Mouse (Mus musculus) gastrocnemius, adult 2 months (tissue): ENCODE data around the gene Cox15. TPM values are rescaled to one million over a fixed set of nuclear protein-coding genes. Genes with fewer than 3 reads are reported as not detected.

Experiments
- DNase-seq: peaks from one replicate; pipeline ENCODE4 v3.0.0; 2022
- H3K27ac ChIP-seq: fragments of 200-600 bp; 2 replicates; pipeline ENCODE4 v1.8.1; 2022; ENCODE audit warnings: mild to moderate bottlenecking
- H3K4me3 ChIP-seq: fragments of 200-600 bp; 2 replicates; pipeline ENCODE4 v1.8.1; 2022; ENCODE audit warnings: mild to moderate bottlenecking, moderate library complexity
- CTCF ChIP-seq: fragments of 200-600 bp; IDR thresholded peaks from 2 replicates; pipeline ENCODE4 v1.8.1; 2022; ENCODE audit warnings: antibody characterized with exemption, mild to moderate bottlenecking, moderate library complexity
- intact Hi-C: fragments of 180-260 bp; cut with DNase I; formaldehyde crosslinking; loops from one replicate; pipeline ENCODE4 v1.15.1; 2025
- total RNA-seq, 2 experiments: library from RNA; stranded (reverse); gene quantifications; 2 replicates each; pipeline ENCODE4 v1.2.3; 2021

The Cox15 gene
- total RNA-seq, 2 experiments from 2014 or later, result 14.9 to 17.8 TPM

- H3K4me3 ChIP-seq, result peak overlapping the region; percentile 93
- peak; percentile 85 for TF ChIP-seq CTCF
- intact Hi-C loops, result loop anchor here (1.0 to 2.0 kb wide), 2 partner anchors 65 to 223 kb away; partner anchors contain the start of gene Entpd7
Observed at GRCm38 (mm10) chr19:43753226-43753835, 531 bp upstream of the Cox15 start.

GRCm38 (mm10) chr19:43750008-43750407, 2.8 kb downstream of the Cox15 start:
- no peak overlapping the region for H3K4me3 ChIP-seq
- H3K27ac ChIP-seq, result no peak overlapping the region
- intact Hi-C loops, result no loop called here
- no peak for TF ChIP-seq CTCF
- no peak for DNase-seq

More at GRCm38 (mm10) chr19:43753226-43753835, 531 bp upstream of the Cox15 start:
- H3K27ac ChIP-seq, result peak overlapping the region; percentile 97
- DNase-seq, result peak; percentile 95

- DNase-seq, result no peak
- Histone ChIP-seq H3K4me3 (no peak overlapping the region), H3K27ac (no peak overlapping the region)
- no peak for TF ChIP-seq CTCF
- intact Hi-C loops, result no loop called here
Observed at GRCm38 (mm10) chr19:43747877-43748276, 4.9 kb downstream of the Cox15 start.

- Histone ChIP-seq H3K27ac (no peak overlapping the region), H3K4me3 (no peak overlapping the region)
- intact Hi-C loops, result no loop called here
- no peak for TF ChIP-seq CTCF
- no peak for DNase-seq
Observed at GRCm38 (mm10) chr19:43745740-43746139, 7.1 kb downstream of the Cox15 start.

- H3K27ac ChIP-seq, result no peak overlapping the region
- DNase-seq, result no peak
- no peak overlapping the region for H3K4me3 ChIP-seq
- intact Hi-C loops, result no loop called here
- TF ChIP-seq CTCF, result no peak
Observed at GRCm38 (mm10) chr19:43743401-43743800, 9.4 kb downstream of the Cox15 start.

GRCm38 (mm10) chr19:43738409-43738808, 14.4 kb downstream of the Cox15 start:
- intact Hi-C loops, result no loop called here
- H3K27ac ChIP-seq, result no peak overlapping the region
- H3K4me3 ChIP-seq, result no peak overlapping the region
- TF ChIP-seq CTCF, result no peak
- no peak for DNase-seq

- TF ChIP-seq CTCF, result no peak
- intact Hi-C loops, result no loop called here
- 0 out of 2 replicates have a peak overlapping the region, but pooled peaks have one; percentile 12 for H3K27ac ChIP-seq
- no peak overlapping the region for H3K4me3 ChIP-seq
- no peak for DNase-seq
Observed at GRCm38 (mm10) chr19:43731157-43731556, 21.6 kb downstream of the Cox15 start.

GRCm38 (mm10) chr19:43730037-43730428, 22.8 kb downstream of the Cox15 start:
- TF ChIP-seq CTCF, result no peak
- peak overlapping the region; percentile 35; the same call in 1 of the 2 replicates for H3K27ac ChIP-seq
- DNase-seq, result no peak
- H3K4me3 ChIP-seq, result peak overlapping the region; percentile 55
- intact Hi-C loops, result no loop called here

- DNase-seq, result no peak
- intact Hi-C loops, result no loop called here
- no peak for TF ChIP-seq CTCF
- Histone ChIP-seq H3K27ac (peak overlapping the region; percentile 35; the same call in 1 of the 2 replicates), H3K4me3 (peak overlapping the region; percentile 55)
Observed at GRCm38 (mm10) chr19:43729296-43730036, 23.3 kb downstream of the Cox15 start.

GRCm38 (mm10) chr19:43726510-43727146, 26.2 kb downstream of the Cox15 start:
- intact Hi-C loops, result no loop called here
- Histone ChIP-seq H3K27ac (no peak overlapping the region), H3K4me3 (no peak overlapping the region)
- no peak for DNase-seq
- no peak for TF ChIP-seq CTCF

GRCm38 (mm10) chr19:43724821-43725220, 28.0 kb downstream of the Cox15 start:
- no peak for TF ChIP-seq CTCF
- intact Hi-C loops, result no loop called here
- H3K4me3 ChIP-seq, result no peak overlapping the region
- no peak for DNase-seq
- no peak overlapping the region for H3K27ac ChIP-seq

GRCm38 (mm10) chr19:43724194-43724593, 28.6 kb downstream of the Cox15 start:
- Histone ChIP-seq H3K27ac (no peak overlapping the region), H3K4me3 (no peak overlapping the region)
- intact Hi-C loops, result no loop called here
- no peak for TF ChIP-seq CTCF
- DNase-seq, result no peak

- no peak for TF ChIP-seq CTCF
- intact Hi-C loops, result no loop called here
- Histone ChIP-seq H3K27ac (no peak overlapping the region), H3K4me3 (no peak overlapping the region)
- DNase-seq, result no peak
Observed at GRCm38 (mm10) chr19:43723501-43723900, 29.3 kb downstream of the Cox15 start.
